Mouse (Mus musculus) adrenal gland, postnatal 14 days (tissue): ENCODE data around the gene Nr1h3. TPM values are rescaled to one million over a fixed set of nuclear protein-coding genes. Genes with fewer than 3 reads are reported as not detected.

ENCODE experiments used
- DNase-seq: peaks from one replicate; pipeline ENCODE4 v3.0.0; 2021; ENCODE audit warnings: mixed read lengths
- total RNA-seq: library from RNA; stranded (reverse); gene quantifications from 2 replicates; pipeline ENCODE4 v1.2.3, GENCODE M21; 2021

Gene Nr1h3
- total RNA-seq, 1 experiment from 2014 or later, result 45.0 TPM

- no peak for DNase-seq
These were observed 62.9 kb downstream of the Nr1h3 start for GRCm38 (mm10) chr2:91139764-91140163.

DNA sequence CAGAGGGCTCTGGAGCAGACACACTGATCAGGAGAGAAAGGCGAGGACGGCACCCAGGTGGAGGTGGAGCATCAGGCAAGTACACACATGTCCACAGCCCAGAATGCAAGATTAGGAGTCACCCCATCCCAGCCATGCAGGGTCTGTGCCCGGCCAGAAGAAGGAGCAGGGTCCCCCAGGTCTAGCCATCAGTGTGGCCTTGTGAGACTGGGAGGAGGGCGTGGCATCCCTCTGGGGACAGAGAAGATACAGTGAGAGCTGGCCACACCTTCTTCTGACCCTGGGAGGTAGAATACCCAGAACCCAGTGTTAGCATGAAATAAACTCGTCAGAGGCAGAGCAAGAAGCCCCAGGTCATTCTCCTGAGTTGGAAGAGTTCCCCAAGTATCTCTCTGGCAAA is 63.3 kb downstream of the Nr1h3 start:
- DNase-seq, result no peak

DNA sequence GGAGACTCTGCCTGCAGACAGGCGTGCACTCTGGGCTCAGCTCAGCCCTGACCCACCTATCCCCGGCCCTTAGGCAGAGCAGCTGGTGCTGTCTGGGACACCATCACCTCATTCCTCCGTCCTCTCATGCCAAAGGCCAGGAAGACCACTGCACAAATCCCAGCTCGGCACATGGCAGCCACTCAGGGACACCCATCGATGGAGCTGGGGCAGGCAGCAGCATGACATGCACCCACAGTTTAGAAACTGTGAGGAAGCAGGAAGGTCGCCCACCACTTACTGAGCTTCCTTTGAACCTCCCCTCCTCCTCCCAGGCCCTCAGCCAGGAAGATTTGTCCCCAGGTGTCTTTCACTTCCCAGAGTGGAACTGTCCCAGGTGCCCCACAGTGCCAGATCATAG is 65.2 kb downstream of the Nr1h3 start:
- DNase-seq, result no peak

DNA sequence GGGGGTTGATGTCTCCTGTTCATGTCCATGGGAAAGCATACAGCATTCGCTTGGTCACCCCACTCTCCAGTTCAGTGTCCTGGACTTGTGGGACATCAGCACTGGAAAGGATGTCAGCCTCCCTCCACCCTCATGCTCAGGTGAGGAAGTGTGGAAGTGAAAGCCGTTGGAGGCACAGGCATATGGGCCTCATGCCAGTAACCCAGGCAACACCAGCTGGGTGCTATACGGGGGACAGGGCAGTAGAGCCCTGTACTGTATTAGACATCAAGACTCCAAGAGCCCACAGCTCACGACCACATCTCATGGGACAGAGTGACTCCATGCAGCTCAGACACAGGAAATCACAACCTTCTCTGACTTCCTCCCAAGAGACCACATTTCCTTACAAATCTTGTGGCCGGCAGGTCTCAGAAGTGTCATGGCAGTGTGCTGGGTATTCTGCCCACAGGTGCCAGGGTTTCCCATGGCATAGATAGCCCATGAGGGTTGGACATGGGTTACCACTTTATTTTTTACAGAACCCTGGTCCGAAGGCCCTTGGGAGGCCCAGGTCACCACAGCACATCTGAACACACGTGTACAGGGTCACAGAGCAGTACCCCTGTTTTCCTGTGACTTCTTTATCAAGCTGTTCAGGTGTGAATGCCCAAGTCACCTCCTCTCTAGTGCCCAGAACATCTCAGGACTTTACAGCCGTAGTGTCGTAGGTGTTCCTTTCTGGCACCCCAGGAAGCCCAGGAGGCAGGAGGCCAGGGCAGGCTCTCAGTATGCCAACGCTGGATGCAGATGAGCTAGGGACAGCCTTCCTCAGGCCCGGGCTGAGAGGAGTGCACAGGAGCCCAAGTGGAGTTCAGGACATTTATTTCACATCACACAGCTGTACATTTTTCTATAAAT is 65.9 kb downstream of the Nr1h3 start:
- no peak for DNase-seq

Other genes starting within 250 kb of the Nr1h3 start
- 1.4 and 2.4 TPM in 2 replicates for gene Rapsn, start 167.2 kb downstream of the Nr1h3 start, total RNA-seq
- gene Psmc3, start 148.8 kb downstream of the Nr1h3 start, total RNA-seq, result 179 and 190 TPM in 2 replicates
- 24.1 and 27.3 TPM in 2 replicates for gene Slc39a13, start 132.4 kb downstream of the Nr1h3 start, total RNA-seq
- 2.9 and 5.4 TPM in 2 replicates for gene Spi1, start 120.4 kb downstream of the Nr1h3 start, total RNA-seq
- gene Mybpc3, start 84.7 kb downstream of the Nr1h3 start, total RNA-seq, result 0.15 TPM in 1 of 2 replicates, not detected in the other
- gene Madd, start 19.0 kb downstream of the Nr1h3 start, total RNA-seq, result 18.8 and 26.1 TPM in 2 replicates
- 34.4 and 39.4 TPM in 2 replicates for gene Acp2, start 51 bp upstream of the Nr1h3 start, total RNA-seq
- 10.0 and 12.1 TPM in 2 replicates for gene Ddb2, start 34.1 kb upstream of the Nr1h3 start, total RNA-seq
- gene Pacsin3, start 53.1 kb upstream of the Nr1h3 start, total RNA-seq, result 55.2 and 61.7 TPM in 2 replicates
- gene Arfgap2, start 62.1 kb upstream of the Nr1h3 start, total RNA-seq, result 82.6 and 83.6 TPM in 2 replicates
- gene 1110051M20Rik, start 241.9 kb upstream of the Nr1h3 start, total RNA-seq, result 14.9 TPM in 2 replicates